Mouse (Mus musculus) hindbrain, embryonic 11.5 days (tissue): ENCODE data around the gene Lgals3. TPM values are rescaled to one million over a fixed set of nuclear protein-coding genes. Genes with fewer than 3 reads are reported as not detected.
A peak's percentile ranks its signal among the peaks of the same experiment; 100 is the strongest.

Source experiments
- ATAC-seq: fragments of 200-750 bp; cut with Nextera tagmentation; 2 replicates; pipeline ENCODE4 v1.8.0; 2017; ENCODE audit warnings: mild to moderate bottlenecking, moderate TSS enrichment, moderate library complexity; ENCODE audit not compliant: low FRiP score
- DNase-seq: peaks from one replicate; pipeline ENCODE4 v3.0.0-alpha.2; 2015; ENCODE audit warnings: low spot score
- H3K27ac ChIP-seq: fragments of 300-500 bp; sonication (generic); 2 replicates; pipeline ENCODE4 v1.5.1; 2014; ENCODE audit warnings: mild to moderate bottlenecking, low read depth, low read length
- H3K27me3 ChIP-seq: fragments of 300-500 bp; sonication (generic); 2 replicates; pipeline ENCODE4 v1.6.1; 2014; ENCODE audit warnings: mild to moderate bottlenecking, low read length, moderate library complexity, mixed read lengths; ENCODE audit not compliant: control insufficient read depth, insufficient read depth
- H3K36me3 ChIP-seq: fragments of 300-500 bp; sonication (generic); 2 replicates; pipeline ENCODE4 v1.6.1; 2014; ENCODE audit warnings: mild to moderate bottlenecking, low read length, moderate library complexity, mixed read lengths; ENCODE audit not compliant: control insufficient read depth, insufficient read depth
- H3K4me1 ChIP-seq: fragments of 300-500 bp; sonication (generic); replicated peaks from 2 replicates; pipeline ENCODE4 v1.6.1; 2014; ENCODE audit warnings: low read length, mixed read lengths; ENCODE audit not compliant: control insufficient read depth, insufficient read depth
- H3K4me2 ChIP-seq: fragments of 300-500 bp; sonication (generic); replicated peaks from 2 replicates; pipeline ENCODE4 v1.6.1; 2014; ENCODE audit warnings: mild to moderate bottlenecking, low read depth, low read length
- H3K4me3 ChIP-seq: fragments of 300-500 bp; sonication (generic); 2 replicates; pipeline ENCODE4 v1.5.1; 2014; ENCODE audit warnings: low read depth, low read length
- H3K9ac ChIP-seq: fragments of 300-500 bp; sonication (generic); 2 replicates; pipeline ENCODE4 v1.6.1; 2014; ENCODE audit warnings: low read depth, low read length
- H3K9me3 ChIP-seq: fragments of 300-500 bp; sonication (generic); 2 replicates; pipeline ENCODE4 v1.6.1; 2016; ENCODE audit warnings: low read length; ENCODE audit not compliant: control insufficient read depth
- WGBS: fragments of 180-500 bp; shearing (Covaris S2); extraction: QIAGEN DNeasy Blood & Tissue Kit; methylation state at CpG from one replicate; pipeline ENCODE4 v1.1.7; 2014; 5-methylcytosine and 5-hydroxymethylcytosine counted together
- polyA plus RNA-seq: library from polyadenylated mRNA; unstranded; fragments of >200 nt; fragmentation: Nextera tagmentation; extraction: Ambion mirVana; gene quantifications from 2 replicates; pipeline ENCODE4 v1.2.1, GENCODE M21; 2014

The Lgals3 gene
- polyA plus RNA-seq, 1 experiment from 2014 or later, result 1.1 TPM

DNA sequence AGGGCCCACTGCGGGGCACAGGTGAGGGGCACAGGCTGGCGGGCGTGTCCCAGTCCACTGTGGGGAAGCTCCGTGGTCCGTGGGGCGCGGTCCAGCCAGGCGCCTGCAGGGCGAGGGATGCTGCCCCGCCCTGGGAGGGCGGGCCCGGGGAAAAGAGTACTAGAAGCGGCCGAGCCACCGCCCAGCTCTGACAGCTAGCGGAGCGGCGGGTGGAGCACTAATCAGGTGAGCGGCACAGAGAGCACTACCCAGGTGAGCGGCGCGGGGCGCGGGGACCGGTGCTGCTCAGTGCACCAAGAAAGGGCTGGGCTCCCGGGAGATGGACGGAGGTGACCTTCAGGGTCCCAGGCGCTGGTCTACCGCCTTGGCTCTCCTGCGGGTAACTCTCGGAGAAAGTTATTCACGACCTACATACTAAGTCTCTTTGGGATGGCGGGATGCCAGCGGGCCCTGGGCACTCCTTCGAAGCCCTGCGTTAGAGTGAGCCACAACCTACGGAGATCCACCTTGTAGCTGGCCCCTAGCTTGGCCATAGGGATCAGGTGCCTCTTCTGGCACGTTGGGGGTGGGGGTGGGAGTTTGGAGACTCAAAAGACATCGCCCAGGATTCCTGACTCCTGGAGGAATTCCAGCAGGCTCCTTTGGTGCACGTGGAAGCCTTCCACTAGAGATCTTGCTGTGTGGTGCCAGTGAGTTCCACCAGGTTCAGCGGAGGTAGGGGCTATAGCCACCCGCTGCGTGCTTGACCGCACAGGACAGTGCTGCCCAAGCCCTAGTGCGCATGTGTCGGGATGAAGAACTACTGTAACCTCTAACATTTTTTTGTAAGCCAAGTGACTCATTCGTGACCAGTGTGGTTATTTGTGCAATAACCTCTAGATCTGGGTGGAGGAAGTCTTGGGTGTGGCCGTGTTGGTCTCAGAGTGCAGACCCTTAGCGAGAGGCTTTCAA lies 6.5 kb downstream of the Lgals3 start:
- WGBS, result 15% methylated on average over 49 of the region's 49 CpGs
- Histone ChIP-seq H3K4me2 (peak overlapping the region; percentile 34), H3K27me3 (peaks cover 16% of the 10 kb centered on the region), H3K27ac (no peak overlapping the region), H3K36me3 (no peaks in the 10 kb centered on the region), H3K4me3 (peak overlapping the region; percentile 21; the same call in 1 of the 2 replicates), H3K4me1 (no peaks in the 10 kb centered on the region), H3K9me3 (no peaks in the 10 kb centered on the region), H3K9ac (no peak overlapping the region)
- ATAC-seq, result no peak
- DNase-seq, result peak; percentile 16

DNA sequence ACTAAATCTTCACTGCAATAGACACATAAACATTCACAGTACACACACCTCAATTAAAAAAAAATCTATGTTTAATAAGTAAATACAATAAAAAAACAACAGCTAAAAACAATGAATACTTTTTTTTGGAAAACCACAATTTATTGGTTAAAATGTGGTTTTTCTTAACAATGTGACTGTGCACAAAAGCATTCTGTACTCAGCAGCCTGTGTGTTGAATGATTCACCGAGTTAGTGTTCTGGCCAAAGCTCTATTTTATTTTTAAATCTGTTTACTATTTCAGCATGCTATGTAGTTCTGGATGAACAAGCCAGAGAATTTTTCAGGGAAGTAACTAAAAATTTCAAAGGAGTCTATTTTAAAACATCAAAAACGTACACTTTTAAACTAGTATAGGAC lies 9.0 kb downstream of the Lgals3 start:
- no peak overlapping the region for H3K4me2 ChIP-seq
- no peaks in the 10 kb centered on the region for H3K9me3 ChIP-seq
- 77% methylated on average over 2 of the region's 2 CpGs for WGBS
- no peaks in the 10 kb centered on the region for H3K36me3 ChIP-seq
- no peak overlapping the region for H3K4me3 ChIP-seq
- ATAC-seq (no peak), DNase-seq (no peak)
- no peaks in the 10 kb centered on the region for H3K4me1 ChIP-seq
- H3K27me3 ChIP-seq, result peaks cover 16% of the 10 kb centered on the region
- H3K9ac ChIP-seq, result no peak overlapping the region
- no peak overlapping the region for H3K27ac ChIP-seq

DNA sequence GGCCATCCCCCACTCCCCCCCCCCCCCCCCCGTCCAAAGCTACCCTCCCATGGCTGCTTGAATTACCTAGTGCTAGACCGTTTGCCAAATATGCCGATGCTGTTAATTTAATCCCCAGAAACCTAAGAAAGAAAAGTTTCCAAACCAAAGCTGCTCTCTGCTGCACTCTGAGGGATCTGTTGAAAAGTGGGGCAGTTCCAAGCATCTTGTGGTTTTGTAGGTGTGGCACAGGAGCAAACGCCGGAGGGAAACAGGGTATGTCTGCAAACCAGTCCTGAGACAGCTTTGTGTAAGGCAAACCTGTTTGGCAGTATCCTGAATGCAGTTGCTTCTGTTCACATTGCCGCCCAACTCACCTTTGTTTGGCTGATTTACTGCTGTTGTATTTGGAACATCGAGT lies 10.8 kb downstream of the Lgals3 start:
- H3K27ac ChIP-seq, result no peak overlapping the region
- no peaks in the 10 kb centered on the region for H3K36me3 ChIP-seq
- H3K4me1 ChIP-seq, result no peaks in the 10 kb centered on the region
- no peak for DNase-seq
- H3K9me3 ChIP-seq, result no peaks in the 10 kb centered on the region
- H3K27me3 ChIP-seq, result peaks cover 11% of the 10 kb centered on the region
- WGBS, result 91% methylated on average over 6 of the region's 7 CpGs
- no peak overlapping the region for H3K4me3 ChIP-seq
- H3K9ac ChIP-seq, result no peak overlapping the region
- ATAC-seq, result no peak
- H3K4me2 ChIP-seq, result no peak overlapping the region

DNA sequence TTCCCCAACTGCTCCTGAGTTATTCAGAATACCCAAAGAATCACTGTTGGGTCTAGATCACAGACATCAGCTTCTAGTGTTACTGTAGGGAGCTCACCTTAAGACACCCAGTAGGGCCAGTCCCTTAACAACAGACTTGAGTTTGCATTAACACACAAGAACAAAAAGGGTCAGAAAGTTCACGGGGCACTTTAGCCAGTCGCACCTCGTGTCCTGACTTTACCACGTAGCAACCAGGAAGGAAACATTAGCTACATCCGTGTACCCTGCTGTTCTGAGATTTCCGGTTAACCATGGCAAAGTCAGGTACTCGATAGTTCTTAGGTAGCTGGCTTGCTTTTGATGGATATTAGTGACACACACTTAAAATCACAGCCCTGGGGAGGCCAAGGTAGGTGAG lies 16.4 kb downstream of the Lgals3 start:
- no peak overlapping the region for H3K4me2 ChIP-seq
- H3K27ac ChIP-seq, result no peak overlapping the region
- no peak overlapping the region for H3K4me3 ChIP-seq
- H3K9ac ChIP-seq, result no peak overlapping the region
- no peaks in the 10 kb centered on the region for H3K4me1 ChIP-seq
- ATAC-seq (no peak), DNase-seq (no peak)
- 92% methylated on average over 7 of the region's 7 CpGs for WGBS
- H3K36me3 ChIP-seq, result 0 out of 2 replicates have a peak, but pooled peaks cover 2% of the 10 kb centered on the region
- H3K27me3 ChIP-seq, result no peaks in the 10 kb centered on the region
- no peaks in the 10 kb centered on the region for H3K9me3 ChIP-seq

DNA sequence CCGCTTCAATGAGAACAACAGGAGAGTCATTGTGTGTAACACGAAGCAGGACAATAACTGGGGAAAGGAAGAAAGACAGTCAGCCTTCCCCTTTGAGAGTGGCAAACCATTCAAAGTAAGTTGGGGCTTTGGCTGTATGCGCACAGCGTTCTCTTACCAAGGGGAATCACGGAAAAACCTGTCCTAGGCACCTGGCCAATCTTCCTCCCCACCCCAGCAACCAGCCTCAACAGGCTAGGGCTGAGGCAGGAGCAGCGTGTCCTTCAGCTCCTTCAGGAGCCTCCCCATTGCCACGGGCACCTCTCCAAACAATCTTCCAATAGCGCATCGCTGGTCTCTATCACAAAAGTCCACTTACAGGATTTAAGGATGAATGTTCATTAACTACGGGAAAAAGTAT lies 17.1 kb downstream of the Lgals3 start:
- Histone ChIP-seq H3K27ac (no peak overlapping the region), H3K9me3 (no peaks in the 10 kb centered on the region), H3K4me3 (no peak overlapping the region), H3K36me3 (0 out of 2 replicates have a peak, but pooled peaks cover 4% of the 10 kb centered on the region), H3K4me2 (no peak overlapping the region), H3K4me1 (no peaks in the 10 kb centered on the region), H3K27me3 (no peaks in the 10 kb centered on the region), H3K9ac (no peak overlapping the region)
- WGBS, result 80% methylated on average over 10 of the region's 10 CpGs
- DNase-seq (no peak), ATAC-seq (no peak)

DNA sequence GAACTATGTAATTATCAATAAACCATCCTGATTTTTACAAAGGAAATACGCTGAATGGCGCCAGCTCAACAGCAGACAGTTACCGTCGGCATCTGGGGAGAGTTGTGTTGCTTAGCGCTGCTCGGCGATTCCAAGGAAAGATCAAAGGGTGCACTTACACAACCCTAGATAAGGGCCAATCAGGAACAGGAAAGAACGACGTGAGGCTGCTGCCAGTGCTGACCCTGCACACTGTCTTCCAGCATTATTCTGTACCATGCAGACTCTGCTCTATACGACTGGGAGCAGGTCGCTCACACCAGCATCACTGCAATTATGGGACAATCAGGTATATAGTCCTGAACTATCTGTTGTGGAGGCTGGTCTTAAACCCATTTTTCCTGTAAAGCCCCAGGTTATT lies 18.6 kb downstream of the Lgals3 start:
- H3K36me3 ChIP-seq, result 0 out of 2 replicates have a peak, but pooled peaks cover 8% of the 10 kb centered on the region
- H3K27ac ChIP-seq, result no peak overlapping the region
- no peaks in the 10 kb centered on the region for H3K9me3 ChIP-seq
- H3K4me3 ChIP-seq, result no peak overlapping the region
- ATAC-seq (no peak), DNase-seq (no peak)
- H3K4me1 ChIP-seq, result no peaks in the 10 kb centered on the region
- H3K4me2 ChIP-seq, result no peak overlapping the region
- 90% methylated on average over 11 of the region's 11 CpGs for WGBS
- no peak overlapping the region for H3K9ac ChIP-seq
- no peaks in the 10 kb centered on the region for H3K27me3 ChIP-seq

DNA sequence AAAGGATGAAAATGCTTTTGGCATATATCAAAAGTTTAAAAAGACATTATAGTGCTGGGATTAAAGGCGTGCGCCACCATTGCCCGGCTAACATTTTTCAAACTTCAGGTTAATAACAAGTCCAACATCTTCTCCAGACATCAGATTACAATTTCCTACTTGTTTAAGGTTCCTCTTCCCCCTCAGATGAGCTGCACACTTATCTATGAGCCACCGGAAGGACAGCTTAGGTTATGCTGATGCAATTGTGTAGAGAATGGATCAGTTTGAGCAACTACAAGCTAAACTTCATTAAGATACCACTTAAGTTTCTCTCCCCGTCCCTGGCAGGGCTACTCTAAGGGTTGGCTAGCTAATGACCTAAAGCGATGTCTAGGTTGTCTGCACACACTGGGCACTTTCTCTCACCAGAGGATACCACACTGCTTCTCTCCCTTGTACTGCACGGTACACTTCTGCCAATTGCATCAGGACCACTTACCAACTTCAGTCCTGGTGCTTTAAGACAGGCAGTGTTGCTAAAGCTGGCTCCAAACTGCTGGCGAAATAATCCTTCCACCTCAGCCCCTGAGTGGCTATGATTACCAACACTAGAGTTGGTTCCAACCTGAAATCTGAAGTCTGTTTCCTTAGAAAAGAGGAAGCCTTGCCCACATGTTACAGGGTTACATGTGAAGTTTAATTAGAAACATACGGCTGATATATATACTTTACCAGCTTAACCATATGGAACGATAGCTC lies 26.0 kb downstream of the Lgals3 start:
- Histone ChIP-seq H3K9me3 (no peaks in the 10 kb centered on the region), H3K27ac (no peak overlapping the region), H3K9ac (no peak overlapping the region), H3K4me2 (no peak overlapping the region), H3K36me3 (peaks cover 14% of the 10 kb centered on the region; the same call in 1 of the 2 replicates), H3K4me3 (no peak overlapping the region), H3K4me1 (no peaks in the 10 kb centered on the region), H3K27me3 (no peaks in the 10 kb centered on the region)
- DNase-seq (no peak), ATAC-seq (no peak)
- WGBS, result 93% methylated on average over 10 of the region's 10 CpGs

DNA sequence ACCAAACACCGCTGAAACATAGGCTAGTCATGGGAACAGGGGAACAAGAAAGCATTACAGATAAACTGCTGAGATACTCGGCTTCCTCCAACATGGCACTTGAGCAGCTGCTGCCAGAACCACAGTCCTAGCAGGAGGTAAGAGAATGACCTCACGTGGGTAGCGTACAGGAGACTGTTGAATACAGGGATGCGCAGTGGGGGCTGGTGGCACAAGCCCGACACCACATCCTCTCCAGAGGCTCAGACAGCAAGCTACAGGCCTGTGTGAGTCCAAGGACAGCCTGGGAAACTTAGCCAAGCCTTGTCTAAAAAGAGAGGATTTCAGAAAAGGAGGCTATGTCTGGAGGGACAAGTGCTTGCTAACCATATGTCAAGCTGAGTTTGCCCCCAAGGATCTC lies 27.5 kb downstream of the Lgals3 start:
- Histone ChIP-seq H3K4me1 (no peaks in the 10 kb centered on the region), H3K27ac (no peak overlapping the region), H3K27me3 (no peaks in the 10 kb centered on the region), H3K9me3 (no peaks in the 10 kb centered on the region), H3K9ac (no peak overlapping the region), H3K36me3 (peaks cover 9% of the 10 kb centered on the region; the same call in 1 of the 2 replicates), H3K4me3 (no peak overlapping the region), H3K4me2 (no peak overlapping the region)
- no peak for DNase-seq
- 92% methylated on average over 6 of the region's 6 CpGs for WGBS
- ATAC-seq, result no peak
